Mouse (Mus musculus) heart, postnatal 25 days (tissue): ENCODE results near the gene Trnt1. TPM values are rescaled to one million over a fixed set of nuclear protein-coding genes. Genes with fewer than 3 reads are reported as not detected.

Source experiments
- DNase-seq: peaks from one replicate; pipeline ENCODE4 v3.0.0; 2022; ENCODE audit warnings: low spot score
- intact Hi-C: fragments of 180-260 bp; cut with DNase I; formaldehyde crosslinking; loops from one replicate; pipeline ENCODE4 v1.15.1; 2025
- total RNA-seq, 2 experiments: library from RNA; stranded (reverse); gene quantifications; 2 replicates each; pipeline ENCODE4 v1.2.3; 2021

Trnt1 gene
- total RNA-seq: 10 to 100 TPM; 29.5 to 32.6 TPM

- peak; percentile 93 for DNase-seq
- intact Hi-C loops: loop anchor here (2.0 kb wide), 1 partner anchor 32 kb away; the partner anchor contains the start of gene Crbn
These were observed at the start of gene Trnt1 for GRCm38 (mm10) chr6:106768640-106769289. TSS of gene Trnt1 (plus strand) at chr6:106769120.

GRCm38 (mm10) chr6:106725642-106726041 is 43.3 kb upstream of the Trnt1 start:
- DNase-seq: no peak
- intact Hi-C loops: no loop called here

DNA sequence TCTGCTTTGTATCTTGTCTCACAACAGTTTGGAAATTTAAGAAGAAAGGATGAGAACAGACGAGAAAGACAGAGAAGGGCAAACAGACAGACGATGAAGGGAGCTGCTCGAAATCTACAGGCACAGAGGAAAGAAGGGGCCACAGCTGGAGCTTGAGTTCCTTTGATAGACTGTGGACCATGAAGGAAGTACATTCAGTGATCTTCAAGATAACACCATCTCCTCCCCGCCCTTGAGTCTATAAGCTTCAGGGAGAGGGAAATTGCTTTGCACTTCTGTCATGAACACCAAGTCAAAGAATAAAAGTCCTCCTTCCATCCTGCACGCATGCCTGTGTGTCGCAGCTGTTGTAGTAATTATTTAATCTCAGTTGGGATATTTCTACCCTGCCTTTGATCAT is 42.8 kb upstream of the Trnt1 start:
- no peak for DNase-seq
- intact Hi-C loops: no loop called here

DNA sequence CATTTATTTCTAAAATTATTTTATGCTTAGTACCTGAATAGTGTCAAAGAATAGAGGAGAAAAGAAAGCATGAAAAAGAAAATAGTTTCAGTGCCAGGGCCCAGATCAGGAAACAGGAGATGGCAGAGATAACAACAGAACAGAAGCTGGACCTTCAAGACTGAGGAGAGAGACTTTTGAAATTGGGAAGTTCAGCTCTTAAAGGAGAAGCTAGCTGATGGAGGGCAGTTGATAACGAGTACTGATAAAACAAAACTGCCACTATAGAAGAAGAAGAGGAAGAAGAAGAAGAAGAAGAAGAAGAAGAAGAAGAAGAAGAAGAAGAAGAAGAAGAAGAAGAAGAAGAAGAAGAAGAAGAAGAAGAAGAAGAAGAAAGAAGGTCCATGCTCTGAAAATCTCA is 41.2 kb upstream of the Trnt1 start:
- no peak for DNase-seq
- intact Hi-C loops: no loop called here

GRCm38 (mm10) chr6:106729682-106730314 is 39.1 kb upstream of the Trnt1 start:
- intact Hi-C loops: no loop called here
- no peak for DNase-seq

DNA sequence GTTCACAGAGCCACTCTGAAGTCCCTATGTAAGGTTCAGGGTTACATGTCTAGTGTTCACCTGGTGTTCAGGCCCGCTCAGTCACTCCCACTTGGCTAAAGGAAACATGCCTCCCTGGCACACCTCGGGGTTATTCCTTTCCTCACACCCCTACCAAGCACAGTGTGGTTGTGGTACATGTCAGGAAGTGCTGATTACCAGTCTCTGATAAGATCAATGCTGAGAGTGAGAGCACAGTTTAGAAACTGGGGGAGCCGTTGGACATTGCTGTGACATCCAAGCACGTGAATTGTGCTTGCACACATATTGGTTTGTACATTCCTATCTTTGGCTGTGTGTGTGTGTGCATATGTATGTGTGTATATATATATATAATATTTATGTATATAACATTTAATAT is 36.4 kb upstream of the Trnt1 start:
- DNase-seq: no peak
- intact Hi-C loops: no loop called here

DNA sequence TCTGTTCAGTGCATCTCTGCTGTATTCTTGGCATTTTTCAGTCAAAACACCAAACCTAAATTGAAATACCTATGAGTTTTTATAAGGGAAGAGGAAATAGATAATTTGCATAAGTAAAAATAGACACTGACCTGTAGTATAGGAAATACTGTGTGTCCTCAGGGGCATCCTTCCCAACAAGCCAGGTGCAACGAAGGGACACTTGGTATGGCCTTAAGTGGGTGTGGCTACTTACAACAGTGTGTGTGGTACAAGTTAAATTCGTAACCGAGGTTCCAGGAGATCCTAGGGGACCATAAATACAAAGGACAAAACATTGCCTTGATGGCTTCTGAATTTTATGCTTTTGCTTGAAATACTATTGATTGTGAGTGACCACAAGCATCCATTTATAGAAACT is 30.7 kb upstream of the Trnt1 start:
- DNase-seq: no peak
- intact Hi-C loops: no loop called here

DNA sequence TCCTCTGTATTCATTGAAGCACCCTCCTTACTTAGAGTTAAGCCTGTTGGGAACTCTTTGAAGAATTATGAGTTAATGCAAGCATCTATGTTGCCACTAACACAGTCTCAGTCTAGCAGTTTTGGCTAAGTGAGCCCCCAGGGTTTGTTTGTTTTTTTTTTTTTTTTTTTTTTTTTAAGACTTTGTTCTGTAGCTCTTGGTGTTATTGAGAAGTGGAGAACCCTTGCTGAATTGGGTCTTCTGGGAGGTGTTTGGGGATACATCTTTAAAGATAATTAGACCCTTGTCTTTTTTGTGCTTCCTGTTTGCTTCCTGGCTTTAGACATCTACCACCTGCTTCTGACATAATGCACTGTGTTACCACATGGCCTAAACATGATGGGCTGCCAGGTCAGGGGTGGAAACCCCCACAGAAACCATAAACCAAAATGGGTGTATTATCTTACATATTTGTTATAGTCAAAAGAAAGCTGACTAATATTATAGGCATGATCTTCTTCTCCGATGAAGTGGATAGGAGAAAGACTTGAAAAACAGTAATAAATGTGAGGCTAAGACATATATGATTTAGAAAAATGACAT is 28.6 kb upstream of the Trnt1 start:
- DNase-seq: no peak
- intact Hi-C loops: no loop called here

DNA sequence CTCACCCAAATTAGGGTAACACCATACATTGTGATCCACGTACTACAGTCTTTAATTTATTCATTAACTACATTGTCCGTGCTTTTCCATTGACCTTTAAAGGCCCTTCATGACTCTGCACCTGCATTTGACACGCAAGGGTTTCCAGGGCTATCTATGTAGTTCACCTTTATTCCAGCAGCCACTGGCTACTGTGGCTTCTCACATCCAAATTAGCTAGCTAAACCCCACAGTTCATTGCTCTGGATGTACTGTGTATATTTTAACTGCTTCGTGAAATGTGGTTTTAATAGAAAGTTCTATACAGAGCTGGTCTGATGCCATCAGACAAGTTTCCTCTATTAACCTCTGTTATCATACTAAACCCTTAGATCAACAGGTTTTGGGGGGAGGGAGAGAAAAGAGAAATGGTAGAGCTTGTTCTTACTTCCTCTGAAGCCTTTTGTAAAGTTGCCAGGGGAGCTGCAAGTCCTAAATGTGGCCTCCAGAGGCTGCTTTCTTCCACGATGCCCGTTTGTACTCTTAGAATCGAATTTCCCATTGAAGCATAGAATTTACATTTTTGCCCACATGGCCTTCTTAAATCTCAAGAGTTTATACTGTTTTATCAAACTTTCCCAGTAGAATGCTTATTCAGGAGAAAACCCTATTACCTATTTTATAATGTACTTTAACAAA is 25.2 kb upstream of the Trnt1 start:
- intact Hi-C loops: no loop called here
- DNase-seq: no peak

DNA sequence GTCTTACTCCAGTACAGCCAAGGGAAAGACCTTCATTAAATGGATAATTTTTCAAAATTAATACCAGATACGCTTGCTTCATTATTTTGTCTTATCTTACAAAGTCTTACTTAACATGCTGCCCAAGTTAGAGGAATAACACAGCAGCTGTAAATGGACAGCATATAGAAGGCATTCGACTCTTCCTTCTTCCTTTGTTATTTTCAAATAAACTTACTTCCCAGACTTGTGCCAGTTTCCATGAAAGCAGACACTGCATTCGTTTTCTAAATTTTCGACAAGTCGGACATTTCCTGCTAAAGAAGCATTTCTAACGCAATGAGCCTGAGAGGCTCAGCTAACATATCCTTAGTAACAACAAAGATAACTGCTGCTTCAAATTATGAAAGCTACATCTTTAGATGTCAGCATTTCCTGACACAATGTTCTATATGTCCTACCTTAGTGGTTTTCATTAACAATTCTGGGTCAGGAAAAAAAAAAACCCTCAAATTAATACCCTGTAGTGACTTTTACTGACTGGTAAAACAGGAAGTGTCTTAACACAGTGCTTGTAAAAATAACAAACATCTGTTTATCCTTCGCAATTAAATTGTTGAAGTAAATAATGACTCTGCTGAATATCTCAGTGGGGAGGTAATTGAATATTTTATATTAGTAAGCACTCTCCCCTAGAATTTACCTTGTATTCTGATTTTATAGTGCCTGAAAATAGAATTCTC is 23.1 kb upstream of the Trnt1 start:
- intact Hi-C loops: no loop called here

GRCm38 (mm10) chr6:106747251-106747650 is 21.7 kb upstream of the Trnt1 start:
- DNase-seq: no peak
- intact Hi-C loops: no loop called here

More for the DNA sequence above, 23.1 kb upstream of the Trnt1 start:
- DNase-seq: no peak

GRCm38 (mm10) chr6:106747804-106748203 is 21.1 kb upstream of the Trnt1 start:
- intact Hi-C loops: no loop called here

GRCm38 (mm10) chr6:106748887-106749388 is 20.0 kb upstream of the Trnt1 start, which contains the start of gene Il5ra:
TSS of gene Il5ra (minus strand) at chr6:106749037.
- intact Hi-C loops: no loop called here
- no peak for DNase-seq

More at GRCm38 (mm10) chr6:106747804-106748203, 21.1 kb upstream of the Trnt1 start:
- no peak for DNase-seq

DNA sequence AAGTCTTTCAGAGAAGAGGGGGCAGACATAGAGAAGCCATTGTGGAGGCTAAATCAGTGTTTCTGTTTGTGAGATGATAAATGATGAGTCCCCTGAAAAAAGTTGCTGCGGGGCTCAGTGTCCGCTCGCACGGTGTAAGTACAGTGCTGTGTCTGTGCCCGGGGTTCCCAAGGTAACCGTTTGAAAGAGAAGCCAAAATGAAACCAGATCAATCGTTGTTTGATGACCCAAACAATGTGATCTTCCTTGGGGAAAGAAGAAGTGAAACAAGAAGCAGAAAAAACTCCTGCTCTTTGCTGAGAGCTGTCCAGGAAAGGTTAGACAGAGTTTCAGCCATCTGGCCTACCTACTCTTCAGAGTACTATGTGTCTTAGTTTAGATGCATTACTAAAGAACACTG is 18.6 kb upstream of the Trnt1 start:
- intact Hi-C loops: no loop called here
- DNase-seq: no peak

DNA sequence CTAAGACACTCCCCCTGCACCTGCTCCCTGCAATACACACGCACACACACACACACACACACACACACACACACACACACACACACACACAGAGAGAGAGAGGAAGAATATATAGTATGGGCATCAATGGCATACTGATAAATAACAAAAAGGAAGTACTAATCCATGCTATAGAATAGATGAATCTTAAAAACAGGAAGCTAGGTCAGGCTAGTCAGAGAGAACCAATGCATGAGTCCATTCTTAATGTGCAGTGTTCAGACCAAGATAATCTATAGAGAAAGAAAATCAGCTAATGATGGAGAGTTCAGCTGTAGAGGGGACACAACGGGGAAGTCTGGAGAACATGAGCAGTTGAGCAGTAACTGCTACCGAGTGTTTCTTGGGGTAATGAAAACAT is 10.6 kb upstream of the Trnt1 start:
- no peak for DNase-seq
- intact Hi-C loops: no loop called here

DNA sequence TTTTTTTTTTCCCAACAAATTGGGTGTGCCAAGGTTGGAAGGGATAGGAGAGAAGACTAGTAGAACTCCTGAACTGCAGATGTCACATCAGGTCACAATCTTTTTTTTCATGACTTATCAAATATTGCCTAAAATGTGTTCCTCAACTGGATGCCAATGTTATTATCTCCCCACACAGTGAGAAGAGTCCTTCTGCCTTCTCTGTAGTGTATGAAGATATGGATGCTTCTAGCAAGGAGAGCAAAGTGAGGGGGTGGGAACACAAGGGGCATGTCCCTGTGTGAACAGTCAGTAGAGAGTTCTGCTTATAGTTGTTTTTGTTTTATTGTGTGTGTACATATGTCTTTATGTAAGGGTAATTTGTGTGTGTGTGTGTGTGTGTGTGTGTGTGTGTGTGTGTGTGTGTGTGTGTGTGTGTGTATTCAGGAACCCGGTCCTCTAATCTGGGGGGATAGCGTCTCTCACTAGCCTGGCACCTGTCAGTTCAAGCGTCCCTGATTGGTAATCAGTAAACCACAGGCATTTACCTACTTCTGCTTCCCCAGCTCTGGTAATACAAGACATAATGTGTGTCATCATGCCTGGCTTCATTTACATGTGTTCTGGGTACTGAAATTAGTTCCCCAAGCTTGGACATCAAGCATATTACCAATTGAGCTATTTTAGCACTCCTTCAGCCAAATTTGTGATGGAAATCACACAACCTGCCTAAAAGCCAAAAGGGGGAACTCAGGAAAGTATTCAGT is 8.3 kb upstream of the Trnt1 start:
- intact Hi-C loops: no loop called here
- no peak for DNase-seq

- no peak for DNase-seq
- intact Hi-C loops: no loop called here
These were observed 7.4 kb upstream of the Trnt1 start for GRCm38 (mm10) chr6:106761486-106761885.

- no peak for DNase-seq
- intact Hi-C loops: no loop called here
These were observed 3.0 kb upstream of the Trnt1 start for GRCm38 (mm10) chr6:106765892-106766291.

DNA sequence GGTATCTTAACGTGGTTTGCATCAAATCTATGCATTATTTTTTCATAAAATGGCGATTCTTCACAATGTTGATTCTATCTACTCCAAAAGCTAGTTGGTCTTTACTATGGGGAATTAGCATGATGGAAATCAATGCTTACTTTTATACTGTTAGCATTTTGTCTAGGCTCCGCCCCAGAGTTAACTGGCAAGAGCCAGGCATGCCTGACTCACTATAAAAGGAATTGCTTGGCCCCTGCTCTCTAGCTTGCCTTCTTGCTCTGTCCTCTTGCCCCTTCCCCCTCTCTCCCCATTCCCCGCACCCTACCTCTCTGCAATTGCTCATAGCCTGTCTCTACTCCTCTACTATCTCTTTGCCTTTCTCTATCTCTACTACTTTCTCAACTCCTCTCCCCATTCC is 2.1 kb upstream of the Trnt1 start:
- DNase-seq: no peak
- intact Hi-C loops: no loop called here
